Mouse (Mus musculus): ENCODE results near the gene Dph1. TPM values are rescaled to one million over a fixed set of nuclear protein-coding genes. Genes with fewer than 3 reads are reported as not detected.
A peak's percentile ranks its signal among the peaks of the same experiment; 100 is the strongest.

Dph1 gene
- polyA plus RNA-seq, 1 experiment from 2014 or later, result 14.9 TPM

DNA sequence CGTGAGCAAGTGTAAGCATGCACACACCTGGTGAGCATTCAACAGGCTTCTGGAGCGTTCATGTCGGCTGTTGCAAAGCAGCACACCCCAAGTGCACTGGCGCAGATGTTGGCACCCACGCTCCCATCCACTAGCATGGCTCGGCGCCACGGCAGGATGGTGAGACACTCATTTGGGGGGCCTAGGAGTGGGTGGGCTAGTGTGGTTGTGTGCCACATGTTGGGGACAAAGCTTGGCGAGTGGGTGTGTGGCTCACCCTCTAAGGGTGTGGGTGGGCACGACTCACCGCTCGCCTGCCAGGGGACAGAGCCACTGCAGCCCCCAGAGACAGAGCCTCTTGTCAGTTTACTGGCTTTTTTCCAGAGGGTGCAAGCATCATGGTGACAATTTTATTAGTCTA is 9.9 kb upstream of the Dph1 start:
- Histone ChIP-seq H3K4me2 (replicated peaks) (no peak overlapping the region), H3K9me3 (no peaks in the 10 kb centered on the region), H3K27ac (peak overlapping the region; percentile 11), H3K36me3 (0 out of 2 replicates have a peak, but pooled peaks cover 3% of the 10 kb centered on the region), H3K4me3 (replicated peaks) (no peak overlapping the region), H3K27me3 (peaks cover 18% of the 10 kb centered on the region), H3K9ac (replicated peaks) (no peak overlapping the region), H3K4me1 (replicated peaks) (peaks cover 77% of the 10 kb centered on the region)
- 93% methylated on average over 12 of the region's 12 CpGs for WGBS
- no peak for ATAC-seq

DNA sequence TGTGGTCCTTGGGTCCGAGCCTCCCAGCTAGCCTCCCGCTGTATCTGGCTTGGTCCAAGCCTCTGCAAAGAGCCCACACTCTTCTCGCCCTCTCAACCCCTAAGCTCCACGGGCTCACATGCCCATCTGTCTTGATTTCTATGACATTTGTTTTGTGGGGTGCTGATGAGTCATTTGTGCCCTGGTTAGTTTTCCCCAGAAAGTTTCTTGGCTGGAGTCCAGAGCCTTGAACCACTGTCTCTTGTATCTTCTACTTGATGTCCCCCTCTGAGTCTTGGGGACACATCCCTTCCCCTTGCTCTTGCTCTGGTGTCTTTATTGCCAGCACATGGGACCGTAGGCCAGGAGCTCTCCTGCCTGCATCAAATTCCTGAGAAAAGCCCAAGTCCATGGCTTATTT is 8.9 kb upstream of the Dph1 start:
- H3K36me3 ChIP-seq, result 0 out of 2 replicates have a peak, but pooled peaks cover 3% of the 10 kb centered on the region
- WGBS, result 87% methylated on average over 5 of the region's 5 CpGs
- H3K4me1 ChIP-seq (replicated peaks), result peaks cover 78% of the 10 kb centered on the region
- H3K27me3 ChIP-seq, result peaks cover 28% of the 10 kb centered on the region
- ATAC-seq, result no peak
- no peaks in the 10 kb centered on the region for H3K9me3 ChIP-seq
- no peak overlapping the region for H3K27ac ChIP-seq
- H3K4me2 ChIP-seq (replicated peaks), result no peak overlapping the region
- no peak overlapping the region for H3K4me3 ChIP-seq (replicated peaks)
- H3K9ac ChIP-seq (replicated peaks), result no peak overlapping the region

DNA sequence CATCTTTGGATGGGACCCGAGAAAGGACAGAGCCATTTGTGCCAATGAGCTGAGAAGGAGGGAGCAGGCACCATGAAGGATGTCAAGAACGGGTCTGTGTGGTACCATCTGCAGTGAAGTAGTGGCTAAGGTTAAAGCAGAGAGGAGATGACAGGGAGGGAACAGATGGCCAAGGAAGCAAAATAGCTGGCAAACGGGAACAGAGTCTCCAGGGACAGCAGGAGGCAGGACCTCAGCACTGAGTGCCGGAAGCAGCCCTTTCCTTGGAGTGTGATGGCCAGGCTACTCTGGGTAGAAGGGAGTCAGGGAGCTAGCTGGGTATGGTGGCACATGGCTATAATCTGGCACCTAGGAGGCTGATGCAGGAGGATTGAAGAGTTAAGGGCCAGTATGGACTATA is 7.8 kb upstream of the Dph1 start:
- H3K4me3 ChIP-seq (replicated peaks), result no peak overlapping the region
- WGBS, result 63% methylated on average over 4 of the region's 4 CpGs
- H3K4me1 ChIP-seq (replicated peaks), result peaks cover 80% of the 10 kb centered on the region
- no peak overlapping the region for H3K27ac ChIP-seq
- peaks cover 40% of the 10 kb centered on the region for H3K27me3 ChIP-seq
- no peak for ATAC-seq
- no peaks in the 10 kb centered on the region for H3K9me3 ChIP-seq
- H3K9ac ChIP-seq (replicated peaks), result no peak overlapping the region
- H3K4me2 ChIP-seq (replicated peaks), result no peak overlapping the region
- H3K36me3 ChIP-seq, result 0 out of 2 replicates have a peak, but pooled peaks cover 3% of the 10 kb centered on the region

DNA sequence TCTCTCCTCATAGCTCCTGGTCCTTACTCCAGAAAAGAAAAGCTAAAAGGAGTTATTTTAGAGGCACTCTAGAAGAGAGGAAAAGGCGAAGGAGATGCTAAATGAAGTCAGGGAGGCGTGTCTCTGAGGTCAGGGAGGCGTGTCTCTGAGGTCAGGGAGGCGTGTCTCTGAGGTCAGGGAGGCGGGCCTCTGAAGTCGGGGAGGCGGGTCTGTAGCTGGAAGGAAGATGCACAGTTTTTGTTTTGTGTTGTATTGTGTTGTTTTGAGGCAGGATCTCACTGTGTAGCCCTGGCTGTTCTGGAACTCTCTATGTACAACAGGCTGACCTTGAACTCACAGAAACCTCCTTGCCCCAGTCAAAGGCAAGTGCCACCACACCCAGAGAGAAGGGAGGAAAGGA is 6.9 kb upstream of the Dph1 start:
- WGBS, result 34% methylated on average over 7 of the region's 7 CpGs
- peaks cover 81% of the 10 kb centered on the region for H3K4me1 ChIP-seq (replicated peaks)
- 0 out of 2 replicates have a peak, but pooled peaks cover 3% of the 10 kb centered on the region for H3K36me3 ChIP-seq

DNA sequence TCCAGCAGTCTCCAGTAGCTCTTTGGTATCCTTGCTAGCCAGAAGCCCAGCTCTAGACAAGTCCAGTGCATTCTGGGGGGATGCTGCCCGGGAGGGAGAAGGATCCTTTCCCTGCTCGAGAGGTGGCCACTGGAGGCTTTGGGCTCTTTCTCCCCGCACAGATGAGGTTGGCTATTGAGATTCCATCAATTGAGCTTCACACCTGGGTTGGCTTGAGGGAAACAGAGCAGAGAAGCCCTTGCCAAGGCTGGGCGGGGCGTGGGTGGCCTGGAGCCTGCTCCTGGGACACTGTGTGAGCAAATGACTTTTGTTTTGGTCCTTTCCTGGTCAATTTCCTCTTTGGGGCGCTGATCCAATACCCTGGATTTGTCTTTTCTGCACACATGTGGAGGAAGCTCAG is 5.1 kb upstream of the Dph1 start:
- H3K4me3 ChIP-seq (replicated peaks), result peak overlapping the region; percentile 64
- H3K36me3 ChIP-seq, result 0 out of 2 replicates have a peak, but pooled peaks cover 3% of the 10 kb centered on the region
- H3K27me3 ChIP-seq, result peaks cover 66% of the 10 kb centered on the region
- no peak for ATAC-seq
- peak overlapping the region; percentile 79 for H3K4me2 ChIP-seq (replicated peaks)
- H3K4me1 ChIP-seq (replicated peaks), result peaks cover 81% of the 10 kb centered on the region
- no peaks in the 10 kb centered on the region for H3K9me3 ChIP-seq
- 45% methylated on average over 6 of the region's 6 CpGs for WGBS
- H3K27ac ChIP-seq, result peak overlapping the region; percentile 80
- H3K9ac ChIP-seq (replicated peaks), result peak overlapping the region; percentile 56

More for the DNA sequence above, 6.9 kb upstream of the Dph1 start:
- no peak overlapping the region for H3K9ac ChIP-seq (replicated peaks)
- H3K27me3 ChIP-seq, result peaks cover 48% of the 10 kb centered on the region
- 0 out of 2 replicates have a peak overlapping the region, but pooled peaks have one; percentile 31 for H3K4me2 ChIP-seq (replicated peaks)
- H3K9me3 ChIP-seq, result no peaks in the 10 kb centered on the region
- no peak overlapping the region for H3K4me3 ChIP-seq (replicated peaks)
- no peak for ATAC-seq
- H3K27ac ChIP-seq, result no peak overlapping the region

DNA sequence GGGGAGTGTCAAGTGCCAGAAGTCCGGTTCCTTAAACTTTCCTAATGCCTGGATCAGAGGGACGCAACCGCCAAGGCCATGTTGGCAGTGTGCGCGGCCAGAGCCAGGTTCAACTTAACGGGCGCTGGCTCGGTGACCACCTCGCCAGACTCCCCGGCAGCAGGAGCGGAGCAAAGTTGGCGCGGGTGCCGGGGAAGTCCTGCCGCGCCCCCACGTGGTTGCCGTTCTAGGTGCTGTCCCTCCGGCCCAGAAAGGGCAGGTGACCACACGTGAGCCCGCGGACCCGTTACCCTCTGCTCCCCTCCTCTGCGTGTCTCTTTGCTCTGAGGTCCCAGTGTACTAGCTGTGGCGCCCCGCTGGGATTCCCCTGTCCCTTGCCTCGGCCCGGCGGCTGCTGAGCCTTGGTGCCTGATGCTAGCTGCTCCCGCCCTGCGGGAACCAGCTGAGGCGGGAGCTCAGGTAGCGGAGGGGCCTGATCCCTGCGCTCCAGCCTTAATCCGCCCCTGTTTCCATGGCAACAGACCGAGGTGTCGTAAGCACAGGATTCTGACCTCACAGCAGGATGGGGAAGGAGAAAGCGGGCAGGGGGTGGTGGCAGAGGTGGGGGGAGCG is 3.9 kb upstream of the Dph1 start:
- under 1% methylated on average over 39 of the region's 39 CpGs for WGBS
- Histone ChIP-seq H3K27me3 (peaks cover 69% of the 10 kb centered on the region), H3K4me3 (replicated peaks) (peak overlapping the region; percentile 64), H3K9me3 (no peaks in the 10 kb centered on the region), H3K9ac (replicated peaks) (peak overlapping the region; percentile 78), H3K4me2 (replicated peaks) (peak overlapping the region; percentile 79), H3K4me1 (replicated peaks) (peaks cover 79% of the 10 kb centered on the region), H3K27ac (peak overlapping the region; percentile 80), H3K36me3 (0 out of 2 replicates have a peak, but pooled peaks cover 3% of the 10 kb centered on the region)
- ATAC-seq, result peak; percentile 43

DNA sequence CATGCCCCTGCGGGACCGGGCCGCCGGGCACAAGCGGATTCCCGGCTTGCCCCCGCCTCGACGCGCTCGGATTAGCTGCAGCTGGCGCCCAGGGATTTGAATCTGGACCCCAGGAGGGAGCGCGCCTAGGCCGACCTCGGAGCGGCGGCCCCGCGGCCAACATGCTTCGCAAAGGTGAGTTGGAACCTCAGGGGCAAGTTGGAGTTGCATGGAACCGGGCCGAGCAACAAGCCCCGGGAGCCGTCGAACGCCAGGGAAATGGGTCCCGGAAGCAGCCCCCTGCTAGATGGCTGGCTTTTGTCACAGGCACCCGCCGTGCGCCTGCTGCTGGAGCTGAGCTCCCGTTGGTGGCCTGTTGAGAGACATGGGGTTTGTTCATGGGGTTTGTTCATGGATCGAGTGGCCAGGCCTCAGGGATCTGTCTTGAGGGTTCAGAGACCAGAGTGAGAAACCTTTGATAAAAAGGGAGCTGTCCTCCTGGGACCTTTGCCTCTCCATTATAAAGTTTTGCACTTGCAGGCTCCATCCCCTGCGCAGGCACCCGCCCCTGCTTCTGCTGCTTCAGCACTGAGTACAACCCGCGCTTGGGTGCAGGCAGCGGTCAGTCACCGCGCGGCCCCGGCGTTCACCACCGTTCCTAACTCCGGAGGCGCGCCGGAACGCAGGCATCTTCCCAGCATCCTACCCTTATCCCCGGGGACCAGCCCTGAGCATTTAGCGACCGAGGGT is 3.2 kb upstream of the Dph1 start:
- peak overlapping the region; percentile 64 for H3K4me3 ChIP-seq (replicated peaks)
- peak overlapping the region; percentile 79 for H3K4me2 ChIP-seq (replicated peaks)
- peaks cover 69% of the 10 kb centered on the region for H3K27me3 ChIP-seq
- no peaks in the 10 kb centered on the region for H3K36me3 ChIP-seq
- H3K27ac ChIP-seq, result peak overlapping the region; percentile 80
- H3K9ac ChIP-seq (replicated peaks), result peak overlapping the region; percentile 78
- peaks cover 86% of the 10 kb centered on the region for H3K4me1 ChIP-seq (replicated peaks)
- ATAC-seq, result no peak
- under 1% methylated on average over 52 of the region's 52 CpGs for WGBS
- no peaks in the 10 kb centered on the region for H3K9me3 ChIP-seq

DNA sequence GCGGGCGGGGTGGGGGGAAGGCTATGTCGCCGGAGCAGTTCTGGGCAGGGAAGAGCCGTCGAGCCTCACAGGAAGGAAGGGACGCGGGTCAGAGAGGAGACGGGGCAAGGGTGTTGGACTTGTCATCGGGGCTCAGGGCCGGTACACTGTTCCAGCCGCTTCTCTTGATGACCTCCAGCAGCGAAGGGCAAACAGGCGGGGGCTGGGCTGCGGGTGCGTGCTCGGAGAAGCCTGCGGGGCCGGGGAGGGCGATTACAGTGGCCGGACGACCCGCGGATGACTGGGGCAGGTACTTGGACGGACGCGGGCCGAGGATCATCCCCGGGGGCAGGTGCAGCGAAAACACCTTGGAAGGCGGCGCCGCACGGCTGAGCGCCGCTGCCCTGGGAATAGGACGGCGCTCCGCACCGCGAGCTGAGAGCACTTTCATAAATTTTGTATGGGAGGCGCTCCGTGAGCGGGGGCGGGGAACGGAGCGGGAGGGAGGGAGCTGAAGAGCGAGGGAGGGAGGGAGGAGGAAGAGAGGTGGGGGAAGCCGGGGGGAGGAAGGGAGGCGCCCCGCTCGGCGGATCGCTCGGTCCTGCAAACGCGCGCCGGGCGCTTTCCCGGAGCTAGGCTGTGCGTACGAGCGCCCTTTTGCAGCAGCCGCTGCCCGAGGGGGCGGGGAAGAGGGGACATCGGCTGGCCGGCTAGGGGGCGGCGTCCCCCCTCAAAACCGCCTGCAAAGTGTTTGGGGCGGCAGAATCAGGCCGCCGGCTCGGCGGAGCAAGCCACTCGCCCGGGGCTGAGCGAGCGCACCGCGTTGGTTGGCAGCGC is 2.4 kb upstream of the Dph1 start, which contains the start of gene Rtn4rl1:
Rtn4rl1 (plus strand) TSS at position 528 of the 816 bp plus-strand sequence.
- no peaks in the 10 kb centered on the region for H3K36me3 ChIP-seq
- H3K4me2 ChIP-seq (replicated peaks), result peak within 1 kb of the TSS; percentile 79
- peak within 1 kb of the TSS; percentile 80 for H3K27ac ChIP-seq
- WGBS, result under 1% methylated on average over 74 of the region's 84 CpGs
- H3K4me1 ChIP-seq (replicated peaks), result peaks cover 84% of the 10 kb centered on the region
- H3K9ac ChIP-seq (replicated peaks), result peak within 1 kb of the TSS; percentile 78
- no peaks in the 10 kb centered on the region for H3K9me3 ChIP-seq
- peak; percentile 25; the same call in 1 of the 2 replicates for ATAC-seq
- H3K27me3 ChIP-seq, result peaks cover 66% of the 10 kb centered on the region
- H3K4me3 ChIP-seq (replicated peaks), result peak within 1 kb of the TSS; percentile 64

DNA sequence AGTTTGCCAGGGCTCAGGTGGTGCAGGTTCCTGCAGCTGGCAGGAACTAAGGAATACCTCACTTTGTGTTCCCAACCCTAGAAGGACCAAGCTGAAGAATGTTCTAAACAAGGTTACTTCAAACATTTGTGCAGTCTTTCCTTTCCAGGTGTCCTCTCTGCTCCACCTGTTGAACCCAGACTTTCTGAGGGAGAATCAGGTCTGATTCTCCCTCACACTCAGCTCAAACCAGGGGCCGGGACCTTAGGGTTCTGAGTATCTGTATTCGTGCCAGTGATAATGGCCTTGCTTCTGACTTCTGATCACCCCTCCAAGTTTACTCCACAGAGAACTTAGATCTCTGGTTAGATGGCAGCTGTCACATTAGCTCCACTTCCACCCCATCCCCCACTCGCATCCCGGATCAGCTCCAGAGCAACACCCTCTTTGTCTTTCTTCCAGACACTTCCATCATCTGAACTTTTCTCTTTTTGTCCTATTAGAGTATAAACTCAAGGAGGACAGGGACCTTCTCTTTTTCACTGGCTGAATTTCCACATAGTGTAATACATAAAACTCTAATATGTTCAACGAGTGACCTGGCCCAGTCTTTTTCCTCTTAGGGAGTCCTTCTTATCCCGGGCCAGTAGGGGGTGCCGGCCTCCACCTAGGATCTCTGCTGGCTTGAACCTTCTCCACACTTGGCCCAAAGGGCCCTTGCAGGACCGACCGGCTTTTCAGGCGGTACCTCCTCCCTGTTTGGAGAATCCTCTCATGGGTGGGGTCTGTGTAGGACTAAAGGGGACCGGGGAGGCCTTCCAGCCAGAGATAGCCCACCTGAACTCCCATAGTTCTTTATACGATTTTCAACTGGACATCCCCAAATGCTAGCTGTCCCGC is 1.5 kb upstream of the Dph1 start:
- Histone ChIP-seq H3K4me1 (replicated peaks) (peaks cover 82% of the 10 kb centered on the region), H3K9me3 (no peaks in the 10 kb centered on the region), H3K4me3 (replicated peaks) (peak overlapping the region; percentile 64), H3K36me3 (no peaks in the 10 kb centered on the region), H3K9ac (replicated peaks) (peak overlapping the region; percentile 78; the same call in 1 of the 2 replicates), H3K27me3 (peaks cover 65% of the 10 kb centered on the region), H3K27ac (peak overlapping the region; percentile 80), H3K4me2 (replicated peaks) (peak overlapping the region; percentile 79)
- 21% methylated on average over 13 of the region's 13 CpGs for WGBS
- peak; percentile 37 for ATAC-seq

DNA sequence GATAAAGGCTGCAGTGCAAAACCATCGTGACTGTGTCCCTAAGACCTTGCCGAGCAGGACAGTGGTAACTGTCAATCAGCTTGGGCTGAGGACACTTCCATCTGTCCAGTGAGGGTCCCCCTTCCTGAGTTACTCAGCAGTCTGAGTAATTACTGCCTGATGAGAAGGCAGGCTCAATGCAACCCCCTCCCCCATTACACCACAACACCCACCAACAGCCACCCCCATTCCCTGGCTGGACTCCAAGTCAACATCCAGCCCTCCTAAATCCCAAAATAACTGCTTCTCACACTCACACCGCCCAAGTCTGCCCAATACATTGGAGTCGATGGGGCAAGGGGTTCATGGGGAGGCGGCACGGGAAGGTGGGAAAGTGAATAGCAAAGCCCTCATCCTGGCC is 800 bp upstream of the Dph1 start:
- no peak for ATAC-seq
- peaks cover 74% of the 10 kb centered on the region for H3K4me1 ChIP-seq (replicated peaks)
- H3K9ac ChIP-seq (replicated peaks), result no peak overlapping the region
- H3K27ac ChIP-seq, result no peak overlapping the region
- no peaks in the 10 kb centered on the region for H3K9me3 ChIP-seq
- H3K27me3 ChIP-seq, result peaks cover 60% of the 10 kb centered on the region
- no peak overlapping the region for H3K4me2 ChIP-seq (replicated peaks)
- no peak overlapping the region for H3K4me3 ChIP-seq (replicated peaks)
- 59% methylated on average over 6 of the region's 6 CpGs for WGBS
- no peaks in the 10 kb centered on the region for H3K36me3 ChIP-seq

DNA sequence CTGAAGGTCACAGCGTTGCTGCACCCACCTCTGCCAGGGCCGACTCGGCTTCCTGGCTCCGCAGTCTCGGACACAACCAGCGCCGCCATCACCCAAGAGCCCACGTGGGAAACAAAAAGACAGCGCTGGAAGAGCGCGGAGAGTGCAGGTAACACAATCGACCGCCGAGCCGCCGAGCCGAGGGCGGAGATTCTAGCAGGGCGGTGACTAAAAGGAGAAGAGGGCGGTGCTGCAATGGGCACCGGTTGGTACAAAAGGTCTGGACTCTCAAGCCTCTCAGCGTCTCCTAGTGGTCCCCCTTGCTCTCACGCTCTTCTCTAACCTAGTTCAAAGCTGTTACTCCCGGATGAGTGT is 693 bp downstream of the Dph1 start:
- ATAC-seq, result peak; percentile 67
- peak overlapping the region; percentile 37 for H3K27ac ChIP-seq

More for the DNA sequence above, 693 bp downstream of the Dph1 start:
- peaks cover 66% of the 10 kb centered on the region for H3K4me1 ChIP-seq (replicated peaks)
- peak overlapping the region; percentile 89 for H3K4me3 ChIP-seq (replicated peaks)
- no peaks in the 10 kb centered on the region for H3K36me3 ChIP-seq
- WGBS, result under 1% methylated on average over 24 of the region's 24 CpGs
- H3K4me2 ChIP-seq (replicated peaks), result peak overlapping the region; percentile 75
- H3K27me3 ChIP-seq, result peaks cover 45% of the 10 kb centered on the region
- H3K9me3 ChIP-seq, result no peaks in the 10 kb centered on the region
- peak overlapping the region; percentile 70 for H3K9ac ChIP-seq (replicated peaks)

All from midbrain, embryonic 13.5 days (tissue).